Mouse (Mus musculus) naive thymus-derived CD4-positive, alpha-beta T cell, adult 2 months (primary cell): ENCODE results near the gene Bcl7b.

ENCODE experiments used
- DNase-seq: peaks from one replicate; pipeline ENCODE4 v3.0.0-alpha.2; 2011; ENCODE audit warnings: low read depth

The Bcl7b gene

GRCm38 (mm10) chr5:135169479-135169878 is 1.4 kb downstream of the Bcl7b start:
- DNase-seq, result no peak

- no peak for DNase-seq
Observed at GRCm38 (mm10) chr5:135171688-135172220, 3.7 kb downstream of the Bcl7b start.

GRCm38 (mm10) chr5:135172986-135173385 is 4.9 kb downstream of the Bcl7b start:
- no peak for DNase-seq

GRCm38 (mm10) chr5:135175086-135175485 is 7.0 kb downstream of the Bcl7b start:
- no peak for DNase-seq

GRCm38 (mm10) chr5:135178523-135178922 is 10.4 kb downstream of the Bcl7b start:
- DNase-seq, result no peak

GRCm38 (mm10) chr5:135178996-135179395 is 10.9 kb downstream of the Bcl7b start:
- DNase-seq, result no peak

- no peak for DNase-seq
Observed at GRCm38 (mm10) chr5:135179616-135180015, 11.5 kb downstream of the Bcl7b start.

GRCm38 (mm10) chr5:135180796-135181195 is 12.7 kb downstream of the Bcl7b start:
- no peak for DNase-seq

GRCm38 (mm10) chr5:135181776-135182175 is 13.7 kb downstream of the Bcl7b start:
- no peak for DNase-seq

- DNase-seq, result no peak
Observed at GRCm38 (mm10) chr5:135183131-135183861, 15.2 kb downstream of the Bcl7b start.

GRCm38 (mm10) chr5:135185016-135185415 is 16.9 kb downstream of the Bcl7b start:
- DNase-seq, result no peak

- peak; percentile 75 for DNase-seq
Observed at GRCm38 (mm10) chr5:135185596-135185995, 17.5 kb downstream of the Bcl7b start.

GRCm38 (mm10) chr5:135186231-135186620 is 18.1 kb downstream of the Bcl7b start:
- no peak for DNase-seq

- peak; percentile 97 for DNase-seq
Observed at GRCm38 (mm10) chr5:135186621-135187348, 18.7 kb downstream of the Bcl7b start, which contains the start of gene Baz1b. Gene Baz1b (plus strand): TSS chr5:135187264.

- no peak for DNase-seq
Observed at GRCm38 (mm10) chr5:135187349-135188213, 19.5 kb downstream of the Bcl7b start.

- DNase-seq, result peak; percentile 36
Observed at GRCm38 (mm10) chr5:135188214-135188554, 20.1 kb downstream of the Bcl7b start.

GRCm38 (mm10) chr5:135189281-135190022 is 21.4 kb downstream of the Bcl7b start:
- no peak for DNase-seq

- peak; percentile 91 for DNase-seq
Observed at GRCm38 (mm10) chr5:135191620-135192019, 23.5 kb downstream of the Bcl7b start.

- DNase-seq, result no peak
Observed at GRCm38 (mm10) chr5:135192431-135192830, 24.3 kb downstream of the Bcl7b start.

- DNase-seq, result peak; percentile 34
Observed at GRCm38 (mm10) chr5:135196367-135196766, 28.3 kb downstream of the Bcl7b start.

GRCm38 (mm10) chr5:135202763-135203162 is 34.7 kb downstream of the Bcl7b start:
- no peak for DNase-seq
